Mouse (Mus musculus): Measurements from ENCODE around the gene Kyat3. TPM values are rescaled to one million over a fixed set of nuclear protein-coding genes. Genes with fewer than 3 reads are reported as not detected.

Gene Kyat3
- polyA plus RNA-seq, 1 experiment from 2014 or later: 22.0 TPM

DNA sequence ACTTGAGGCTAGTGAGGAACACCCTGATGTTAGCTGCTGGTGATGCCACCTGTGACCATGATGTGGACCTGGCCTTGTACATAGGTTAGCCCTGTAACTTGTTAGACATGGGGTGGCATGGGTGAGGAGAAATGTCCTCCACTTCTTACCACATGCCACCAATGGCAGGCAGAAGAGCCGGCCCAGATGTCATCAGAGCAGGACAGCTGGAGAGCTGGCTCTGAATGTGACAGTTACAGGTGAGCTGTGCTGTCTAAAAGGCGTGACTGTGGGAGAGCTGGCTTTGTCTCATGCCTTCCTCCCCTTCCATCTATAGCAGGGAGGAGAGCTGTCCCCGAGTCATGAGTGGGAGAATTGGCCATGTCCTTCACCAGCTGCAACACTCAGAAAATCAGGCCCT lies 94.7 kb downstream of the Kyat3 start:
- no peaks in the 10 kb centered on the region for H3K4me1 ChIP-seq
- no peak overlapping the region for H3K27ac ChIP-seq
- no peak overlapping the region for H3K4me2 ChIP-seq (replicated peaks)
- no peak overlapping the region for H3K4me3 ChIP-seq
- no peak overlapping the region for H3K9ac ChIP-seq
- no peaks in the 10 kb centered on the region for H3K9me3 ChIP-seq
- no peaks in the 10 kb centered on the region for H3K27me3 ChIP-seq
- peaks cover 45% of the 10 kb centered on the region for H3K36me3 ChIP-seq
- 96% methylated on average over 3 of the region's 3 CpGs for WGBS
- ATAC-seq (ENCODE audit: insufficient number of reproducible peaks, insufficient read depth, low FRiP score, low TSS enrichment): no peak

Other genes with a start within 250 kb of the Kyat3 start
- gene Gbp5, start 207.1 kb upstream of the Kyat3 start, polyA plus RNA-seq (2016; fragmentation: Nextera tagmentation; extraction: Ambion mirVana): 0.08 and 0.11 TPM in 2 replicates
- gene Gbp7, start 170.7 kb upstream of the Kyat3 start, polyA plus RNA-seq (2016; fragmentation: Nextera tagmentation; extraction: Ambion mirVana): 1.1 and 2.2 TPM in 2 replicates
- 0.69 and 1.4 TPM in 2 replicates for gene Gbp3, start 141.0 kb upstream of the Kyat3 start, polyA plus RNA-seq (2016; fragmentation: Nextera tagmentation; extraction: Ambion mirVana)
- not detected in 2 replicates for gene Gbp2b, start 106.2 kb upstream of the Kyat3 start, polyA plus RNA-seq (2016; fragmentation: Nextera tagmentation; extraction: Ambion mirVana)
- 0.09 and 0.23 TPM in 2 replicates for gene Gbp2, start 80.4 kb upstream of the Kyat3 start, polyA plus RNA-seq (2016; fragmentation: Nextera tagmentation; extraction: Ambion mirVana)
- 85.4 and 88.4 TPM in 2 replicates for gene Gtf2b, start 64.0 kb downstream of the Kyat3 start, polyA plus RNA-seq (2016; fragmentation: Nextera tagmentation; extraction: Ambion mirVana)
- gene Pkn2, start 181.0 kb downstream of the Kyat3 start, polyA plus RNA-seq (2016; fragmentation: Nextera tagmentation; extraction: Ambion mirVana): 62.4 and 64.0 TPM in 2 replicates

All from embryonic facial prominence, embryonic 12.5 days (tissue).